Mouse (Mus musculus) limb, embryonic 12.5 days (tissue): ENCODE results near the gene Parp1. TPM values are rescaled to one million over a fixed set of nuclear protein-coding genes. Genes with fewer than 3 reads are reported as not detected.
"Not testable (repeated sequence)": the region's sequence is repeated elsewhere in the genome, so short reads cannot be mapped to it uniquely, and the experiment has no call there.

Source experiments
- ATAC-seq: fragments of 200-750 bp; cut with Nextera tagmentation; 2 replicates; pipeline ENCODE4 v1.8.0; 2017; ENCODE audit warnings: low read depth, moderate TSS enrichment; ENCODE audit not compliant: insufficient number of reproducible peaks, insufficient read depth, low FRiP score, low TSS enrichment
- H3K27ac ChIP-seq: fragments of 300-500 bp; sonication (generic); 2 replicates; pipeline ENCODE4 v1.5.1; 2016; ENCODE audit warnings: mild to moderate bottlenecking, moderate library complexity
- H3K27me3 ChIP-seq: fragments of 300-500 bp; sonication (generic); 2 replicates; pipeline ENCODE4 v1.6.1; 2016; ENCODE audit warnings: mild to moderate bottlenecking, moderate library complexity
- H3K36me3 ChIP-seq: fragments of 300-500 bp; sonication (generic); 2 replicates; pipeline ENCODE4 v1.6.1; 2016; ENCODE audit warnings: mild to moderate bottlenecking, moderate library complexity
- H3K4me1 ChIP-seq: fragments of 300-500 bp; sonication (generic); replicated peaks from 2 replicates; pipeline ENCODE4 v1.6.1; 2016
- H3K4me2 ChIP-seq: fragments of 300-500 bp; sonication (generic); 2 replicates; pipeline ENCODE4 v1.6.1; 2016; ENCODE audit warnings: mild to moderate bottlenecking, moderate library complexity
- H3K4me3 ChIP-seq: fragments of 300-500 bp; sonication (generic); replicated peaks from 2 replicates; pipeline ENCODE4 v1.5.1; 2016; ENCODE audit warnings: mild to moderate bottlenecking
- H3K9ac ChIP-seq: fragments of 300-500 bp; sonication (generic); replicated peaks from 2 replicates; pipeline ENCODE4 v1.6.1; 2016; ENCODE audit warnings: mild to moderate bottlenecking, moderate library complexity
- H3K9me3 ChIP-seq: fragments of 300-500 bp; sonication (generic); 2 replicates; pipeline ENCODE4 v1.6.1; 2016; ENCODE audit warnings: mild to moderate bottlenecking, moderate library complexity
- WGBS: fragments of 180-500 bp; shearing (Covaris S2); methylation state at CpG from one replicate; pipeline ENCODE4 v1.1.7; 2016; 5-methylcytosine and 5-hydroxymethylcytosine counted together
- polyA plus RNA-seq: library from polyadenylated mRNA; unstranded; fragments of >200 nt; fragmentation: Nextera tagmentation; extraction: Ambion mirVana; gene quantifications from 2 replicates; pipeline ENCODE4 v1.2.1, GENCODE M21; 2016

Parp1 gene
- polyA plus RNA-seq, 1 experiment from 2014 or later = 203 TPM

DNA sequence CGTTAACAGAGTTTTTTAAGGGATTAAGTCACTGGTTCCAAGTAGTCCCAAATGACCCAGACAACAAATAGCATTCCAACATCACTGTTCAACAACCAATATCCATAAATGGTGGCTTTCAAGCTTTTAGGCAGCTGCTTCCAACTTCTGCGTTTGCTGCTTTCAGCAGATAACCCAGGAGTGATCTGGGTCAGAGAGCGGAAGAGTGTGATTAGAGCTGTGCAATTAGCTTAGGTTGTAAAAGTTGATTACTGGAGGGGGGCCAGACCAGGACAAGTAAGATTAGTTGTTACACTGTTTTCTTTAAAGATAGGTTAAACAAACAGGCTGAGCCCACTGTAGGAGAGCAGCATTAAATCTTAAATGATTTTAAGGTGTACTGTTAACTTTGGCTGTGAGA, 7.5 kb upstream of the Parp1 start:
- Histone ChIP-seq H3K4me3 (no peak overlapping the region), H3K9ac (no peak overlapping the region), H3K4me1 (peaks cover 19% of the 10 kb centered on the region), H3K27ac (no peak overlapping the region), H3K27me3 (no peaks in the 10 kb centered on the region), H3K4me2 (no peak overlapping the region), H3K36me3 (no peaks in the 10 kb centered on the region), H3K9me3 (no peaks in the 10 kb centered on the region)
- ATAC-seq = no peak
- WGBS = 16% methylated on average over 3 of the region's 3 CpGs

DNA sequence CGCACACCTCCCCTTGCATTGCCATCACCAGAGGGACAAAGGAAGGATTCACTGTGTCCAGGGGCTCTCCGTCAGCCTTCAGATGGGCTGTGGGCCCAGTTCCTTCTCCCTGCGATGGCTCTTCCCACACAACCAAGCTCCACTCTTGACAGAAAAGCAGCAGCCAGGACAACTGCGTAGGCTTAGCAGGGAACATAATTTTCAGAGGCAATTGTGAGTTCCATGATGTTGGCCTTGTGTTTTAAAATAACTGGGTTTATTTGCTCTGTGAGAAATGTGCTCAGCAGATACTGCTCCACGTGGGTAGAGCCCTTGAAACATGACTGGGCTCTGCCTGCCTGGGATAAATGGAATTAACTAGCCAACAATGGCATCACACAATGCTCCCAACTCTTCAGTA, 3.8 kb upstream of the Parp1 start:
- WGBS = 88% methylated on average over 5 of the region's 5 CpGs
- H3K27ac ChIP-seq = no peak overlapping the region
- H3K9me3 ChIP-seq = no peaks in the 10 kb centered on the region
- no peak overlapping the region for H3K4me3 ChIP-seq
- H3K27me3 ChIP-seq = no peaks in the 10 kb centered on the region
- H3K4me2 ChIP-seq = no peak overlapping the region
- H3K36me3 ChIP-seq = no peaks in the 10 kb centered on the region
- H3K4me1 ChIP-seq = peaks cover 21% of the 10 kb centered on the region
- H3K9ac ChIP-seq = no peak overlapping the region
- no peak for ATAC-seq

DNA sequence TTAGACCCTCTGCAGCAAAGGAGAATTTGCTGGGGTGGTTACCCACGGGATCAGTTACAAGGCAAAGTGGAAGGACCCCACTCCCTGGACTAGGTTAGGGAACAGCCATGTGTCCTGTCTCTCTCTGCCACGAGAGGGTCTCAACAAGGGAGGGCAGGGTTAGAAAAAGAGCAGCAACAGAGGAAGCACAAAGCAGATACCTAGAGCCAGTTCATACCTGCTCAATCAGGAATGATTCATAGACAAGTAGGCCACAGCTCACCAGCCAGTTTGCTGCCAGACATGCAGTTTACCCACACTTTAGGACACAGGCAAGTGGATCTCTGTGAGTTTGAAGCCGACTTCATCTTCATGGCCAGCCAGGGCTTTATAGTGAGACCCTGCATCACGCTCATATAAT, 963 bp upstream of the Parp1 start:
- no peak for ATAC-seq
- Histone ChIP-seq H3K27me3 (no peaks in the 10 kb centered on the region), H3K4me1 (peaks cover 29% of the 10 kb centered on the region), H3K27ac (no peak overlapping the region), H3K36me3 (peaks cover 11% of the 10 kb centered on the region), H3K4me2 (no peak overlapping the region), H3K4me3 (no peak overlapping the region), H3K9me3 (no peaks in the 10 kb centered on the region), H3K9ac (no peak overlapping the region)
- WGBS = 73% methylated on average over 4 of the region's 4 CpGs

DNA sequence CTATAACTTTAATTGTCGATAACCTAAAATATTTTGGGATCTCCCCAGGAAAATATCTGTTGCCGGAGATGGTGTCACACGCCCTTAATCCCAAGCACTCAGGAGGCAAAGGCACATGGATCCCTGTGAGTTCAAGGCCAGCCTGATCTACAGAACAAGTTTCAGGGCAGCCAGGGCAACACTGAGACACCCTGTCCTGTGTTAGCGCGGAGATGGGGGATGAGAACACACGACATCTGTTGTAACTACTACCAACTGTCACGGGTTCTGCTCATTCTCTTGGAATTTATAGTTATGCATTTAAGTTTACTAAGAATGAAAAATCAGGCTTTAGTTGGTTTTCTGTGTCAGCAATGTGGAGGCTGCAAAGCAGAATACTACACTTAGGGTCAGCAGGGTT, 476 bp upstream of the Parp1 start:
- peak; percentile 18; the same call in 1 of the 2 replicates for ATAC-seq
- peak overlapping the region; percentile 92 for H3K4me2 ChIP-seq
- peak overlapping the region; percentile 96 for H3K27ac ChIP-seq
- WGBS = 36% methylated on average over 7 of the region's 7 CpGs
- H3K27me3 ChIP-seq = no peaks in the 10 kb centered on the region
- H3K4me3 ChIP-seq = peak overlapping the region; percentile 89
- H3K4me1 ChIP-seq = peaks cover 27% of the 10 kb centered on the region
- no peaks in the 10 kb centered on the region for H3K9me3 ChIP-seq
- H3K9ac ChIP-seq = 0 out of 2 replicates have a peak overlapping the region, but pooled peaks have one; percentile 28
- H3K36me3 ChIP-seq = peaks cover 16% of the 10 kb centered on the region

DNA sequence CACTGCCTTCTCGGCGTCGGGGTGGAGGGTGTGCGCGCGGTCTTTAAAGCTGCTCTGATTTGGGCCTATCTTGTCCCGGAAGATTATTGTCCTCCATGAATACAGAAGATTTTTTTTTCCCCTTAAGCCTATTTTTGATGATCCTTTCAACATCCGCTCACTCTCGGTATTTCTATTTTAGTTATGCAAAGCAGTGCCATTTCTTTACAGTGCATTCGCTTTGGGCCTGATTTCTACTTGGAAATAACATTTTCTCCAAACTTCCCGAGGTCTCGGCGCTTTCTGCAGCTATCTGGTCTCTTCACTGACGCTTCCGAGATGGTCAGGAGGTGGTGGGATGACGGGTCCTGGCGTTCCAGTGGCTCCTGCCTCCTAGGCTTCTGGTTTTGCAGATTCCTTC, 729 bp downstream of the Parp1 start:
- ATAC-seq = no peak
- Histone ChIP-seq H3K9me3 (peaks cover 6% of the 10 kb centered on the region; the same call in 1 of the 2 replicates), H3K4me3 (peak overlapping the region; percentile 89), H3K27me3 (no peaks in the 10 kb centered on the region), H3K9ac (peak overlapping the region; percentile 93), H3K4me1 (peaks cover 19% of the 10 kb centered on the region), H3K27ac (peak overlapping the region; percentile 96), H3K36me3 (peaks cover 28% of the 10 kb centered on the region), H3K4me2 (peak overlapping the region; percentile 92)
- WGBS = 2% methylated on average over 17 of the region's 17 CpGs

DNA sequence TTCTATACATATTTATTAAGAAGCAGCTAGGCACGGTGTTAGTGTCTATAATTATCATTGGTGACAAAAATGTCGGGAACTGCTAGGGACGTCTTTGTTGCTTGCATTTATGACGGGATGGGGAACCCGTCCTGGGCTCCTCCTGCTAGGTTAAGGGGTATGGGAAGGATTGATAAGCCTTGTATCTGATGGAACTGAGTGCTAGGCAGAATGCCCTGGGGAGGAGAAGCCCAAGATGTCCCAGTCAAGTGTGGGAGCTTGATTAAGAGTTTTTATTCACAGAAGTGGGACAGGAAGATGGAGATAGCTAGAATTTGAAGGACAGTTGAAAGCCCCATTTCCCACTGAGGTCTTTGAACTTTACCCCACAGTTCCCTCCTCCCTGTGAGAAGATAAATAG, 1.5 kb downstream of the Parp1 start:
- H3K4me3 ChIP-seq = peak overlapping the region; percentile 89
- H3K27me3 ChIP-seq = no peaks in the 10 kb centered on the region
- H3K4me1 ChIP-seq = peaks cover 19% of the 10 kb centered on the region
- 17% methylated on average over 5 of the region's 5 CpGs for WGBS
- peak overlapping the region; percentile 92 for H3K4me2 ChIP-seq
- H3K36me3 ChIP-seq = peaks cover 35% of the 10 kb centered on the region
- no peak overlapping the region for H3K27ac ChIP-seq
- no peak for ATAC-seq
- H3K9ac ChIP-seq = peak overlapping the region; percentile 93
- H3K9me3 ChIP-seq = peaks cover 6% of the 10 kb centered on the region; the same call in 1 of the 2 replicates

DNA sequence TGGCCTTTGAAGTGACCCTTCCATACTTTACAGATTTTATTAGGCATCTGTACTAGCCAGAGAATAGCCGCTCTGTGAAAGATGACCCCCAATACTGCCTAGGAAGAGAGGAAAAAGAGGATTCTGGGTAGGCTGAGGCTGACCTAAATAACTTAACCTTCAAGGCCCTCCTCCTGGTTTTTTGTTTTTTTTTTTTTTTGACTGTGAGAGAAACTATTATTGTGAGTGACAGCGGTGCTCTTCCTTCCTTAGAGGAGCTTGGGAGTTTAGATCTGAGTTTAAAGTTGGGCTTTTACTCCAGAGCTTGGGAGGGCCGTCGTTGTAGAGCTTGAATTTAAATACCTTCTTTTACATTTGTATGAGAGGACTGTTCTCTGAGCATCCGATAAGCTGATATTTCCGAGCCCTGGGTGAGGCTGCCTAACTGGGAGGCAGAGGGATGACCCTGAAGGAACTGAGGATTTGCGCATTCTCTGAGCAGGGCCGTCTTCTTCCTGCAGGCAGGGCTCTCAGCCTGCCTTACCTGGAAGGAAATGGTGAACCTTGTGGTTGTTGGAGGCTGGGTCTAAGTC, 2.4 kb downstream of the Parp1 start:
- no peak overlapping the region for H3K9ac ChIP-seq
- peaks cover 42% of the 10 kb centered on the region for H3K36me3 ChIP-seq
- no peaks in the 10 kb centered on the region for H3K27me3 ChIP-seq
- ATAC-seq = no peak
- WGBS = 77% methylated on average over 8 of the region's 8 CpGs
- peak overlapping the region; percentile 89; the same call in 1 of the 2 replicates for H3K4me3 ChIP-seq
- H3K27ac ChIP-seq = no peak overlapping the region
- H3K4me1 ChIP-seq = peaks cover 19% of the 10 kb centered on the region
- peaks cover 6% of the 10 kb centered on the region; the same call in 1 of the 2 replicates for H3K9me3 ChIP-seq
- H3K4me2 ChIP-seq = peak overlapping the region; percentile 92

DNA sequence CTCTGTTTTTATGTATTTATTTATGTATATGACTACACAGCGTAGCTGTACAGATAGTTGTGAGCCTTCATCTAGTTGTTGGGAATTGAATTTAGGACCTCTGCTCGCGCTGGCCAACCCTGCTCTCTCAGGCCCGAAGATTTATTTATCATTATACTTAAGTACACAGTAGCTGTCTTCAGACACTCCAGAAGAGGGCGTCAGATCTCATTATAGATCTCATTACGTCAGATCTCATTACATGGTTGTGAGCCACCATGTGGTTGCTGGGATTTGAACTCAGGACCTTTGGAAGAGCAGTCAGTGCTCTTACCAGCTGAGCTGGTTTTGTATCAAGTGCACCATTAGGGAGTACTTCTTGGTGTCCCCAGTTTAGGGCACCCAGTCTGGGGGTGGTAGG, 3.0 kb downstream of the Parp1 start:
- not testable (repeated sequence) for ATAC-seq, H3K9ac ChIP-seq, H3K9me3 ChIP-seq, H3K27ac ChIP-seq, H3K27me3 ChIP-seq, H3K4me3 ChIP-seq, H3K4me2 ChIP-seq
- 88% methylated on average over 6 of the region's 6 CpGs for WGBS
- Histone ChIP-seq H3K4me1 (peaks cover 19% of the 10 kb centered on the region), H3K36me3 (peaks cover 48% of the 10 kb centered on the region)

DNA sequence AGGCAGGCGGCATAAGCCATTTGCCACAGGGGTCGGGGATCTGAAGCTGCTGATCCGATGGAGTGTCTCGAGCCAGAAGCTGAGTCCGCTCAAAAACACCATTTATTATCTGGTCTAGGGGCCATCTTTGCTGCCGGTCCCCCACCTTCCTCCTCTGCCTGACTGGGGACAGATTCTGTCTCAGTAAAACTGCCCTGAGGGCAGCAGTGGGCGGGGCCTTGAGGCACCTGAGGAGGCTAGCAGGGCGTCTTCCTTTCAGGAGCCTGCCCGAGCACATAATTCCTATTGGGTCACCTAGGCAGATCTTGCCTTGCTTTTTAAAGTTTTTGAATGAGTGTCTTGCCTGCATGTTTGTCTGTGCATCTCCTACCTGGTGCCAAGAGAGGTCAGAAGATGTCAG, 3.4 kb downstream of the Parp1 start:
- H3K4me3 ChIP-seq = no peak overlapping the region
- ATAC-seq = no peak
- no peaks in the 10 kb centered on the region for H3K27me3 ChIP-seq
- peaks cover 6% of the 10 kb centered on the region; the same call in 1 of the 2 replicates for H3K9me3 ChIP-seq
- H3K9ac ChIP-seq = no peak overlapping the region
- no peak overlapping the region for H3K27ac ChIP-seq
- peaks cover 19% of the 10 kb centered on the region for H3K4me1 ChIP-seq
- 90% methylated on average over 9 of the region's 9 CpGs for WGBS
- H3K36me3 ChIP-seq = peaks cover 53% of the 10 kb centered on the region
- no peak overlapping the region for H3K4me2 ChIP-seq

DNA sequence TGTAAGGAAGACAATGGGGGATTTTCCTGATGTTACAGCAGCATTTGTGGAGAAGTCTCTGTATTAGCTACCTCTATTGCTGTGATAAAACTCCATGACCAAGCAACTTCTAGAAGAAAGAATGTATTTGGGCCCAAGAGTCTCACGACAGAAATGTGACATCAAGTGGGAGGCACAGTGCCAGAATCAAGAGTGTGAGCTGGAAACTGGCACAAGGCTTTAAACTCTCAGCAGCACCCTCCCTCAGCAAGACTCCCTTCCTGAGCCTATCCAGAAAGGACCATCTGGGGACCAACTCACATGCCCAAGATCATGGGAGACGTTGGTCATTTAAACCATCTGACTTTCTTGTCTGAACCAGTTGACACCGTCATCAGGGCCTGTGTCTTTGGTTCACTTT, 7.8 kb downstream of the Parp1 start:
- Histone ChIP-seq H3K36me3 (peaks cover 97% of the 10 kb centered on the region), H3K9ac (no peak overlapping the region), H3K4me1 (no peaks in the 10 kb centered on the region), H3K9me3 (peaks cover 6% of the 10 kb centered on the region; the same call in 1 of the 2 replicates), H3K4me3 (no peak overlapping the region), H3K27me3 (no peaks in the 10 kb centered on the region), H3K4me2 (no peak overlapping the region), H3K27ac (no peak overlapping the region)
- no peak for ATAC-seq
- WGBS = 90% methylated on average over 3 of the region's 3 CpGs

DNA sequence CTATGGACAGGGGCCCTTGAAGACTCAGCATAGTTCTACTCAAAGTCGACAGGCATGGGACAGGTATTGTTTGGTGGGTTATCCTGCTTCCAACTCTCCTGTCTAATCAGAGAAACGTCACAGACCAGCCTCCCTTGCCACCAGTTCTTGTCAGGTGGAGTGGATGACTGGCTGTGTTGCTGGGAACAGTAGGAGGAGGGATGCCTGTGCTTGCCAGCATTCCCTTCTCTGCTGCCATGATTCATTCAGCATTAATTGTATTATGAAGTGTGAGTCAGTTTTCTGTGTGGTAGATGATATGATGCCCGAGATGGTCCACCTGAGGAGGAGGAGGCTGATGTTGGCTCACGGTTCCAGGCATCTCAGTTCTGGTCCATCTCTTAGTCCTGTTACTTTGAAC, 9.1 kb downstream of the Parp1 start:
- Histone ChIP-seq H3K36me3 (peaks cover 98% of the 10 kb centered on the region), H3K4me2 (no peak overlapping the region)
- ATAC-seq = no peak

More for the DNA sequence above, 9.1 kb downstream of the Parp1 start:
- H3K4me1 ChIP-seq = no peaks in the 10 kb centered on the region
- no peaks in the 10 kb centered on the region for H3K27me3 ChIP-seq
- no peak overlapping the region for H3K27ac ChIP-seq
- H3K9ac ChIP-seq = no peak overlapping the region
- H3K4me3 ChIP-seq = no peak overlapping the region
- WGBS = 81% methylated on average over 4 of the region's 4 CpGs
- H3K9me3 ChIP-seq = peaks cover 6% of the 10 kb centered on the region; the same call in 1 of the 2 replicates
